Mouse (Mus musculus) heart, adult 2 months (tissue): ENCODE data around the gene Gfm1. TPM values are rescaled to one million over a fixed set of nuclear protein-coding genes. Genes with fewer than 3 reads are reported as not detected.

Experiments
- DNase-seq, 2 experiments: peaks; one replicate each; pipeline ENCODE4 v3.0.0; 2021
- H3K27ac ChIP-seq: fragments of 200-600 bp; 2 replicates; pipeline ENCODE4 v1.8.1; 2022
- H3K27me3 ChIP-seq: fragments of 200-500 bp; 2 replicates; pipeline ENCODE4 v1.6.1; 2012; ENCODE audit warnings: mild to moderate bottlenecking, low read length, inconsistent platforms, mixed read lengths; ENCODE audit not compliant: control insufficient read depth, insufficient read depth
- H3K36me3 ChIP-seq: fragments of 200-500 bp; 2 replicates; pipeline ENCODE4 v1.6.1; 2012; ENCODE audit warnings: low read length, inconsistent platforms; ENCODE audit not compliant: control insufficient read depth, insufficient read depth
- H3K4me1 ChIP-seq: fragments of 200-500 bp; 2 replicates; pipeline ENCODE4 v1.6.1; 2011; ENCODE audit warnings: low read length; ENCODE audit not compliant: control insufficient read depth, insufficient read depth
- H3K4me3 ChIP-seq: fragments of 200-600 bp; 2 replicates; pipeline ENCODE4 v1.8.1; 2022
- H3K79me2 ChIP-seq: fragments of 200-500 bp; replicated peaks from 2 replicates; pipeline ENCODE4 v1.6.1; 2012; ENCODE audit warnings: mild to moderate bottlenecking, inconsistent platforms, low read length, moderate library complexity, mixed read lengths; ENCODE audit not compliant: control insufficient read depth, insufficient read depth
- H3K9ac ChIP-seq: fragments of 200-500 bp; 2 replicates; pipeline ENCODE4 v1.6.1; 2012; ENCODE audit warnings: low read depth, mild to moderate bottlenecking, control low read depth, inconsistent platforms, low read length, mixed read lengths
- CTCF ChIP-seq: fragments of 200-600 bp; IDR thresholded peaks from 2 replicates; pipeline ENCODE4 v1.8.1; 2022; ENCODE audit warnings: antibody characterized with exemption, mild to moderate bottlenecking, moderate library complexity
- EP300 ChIP-seq: fragments of 200-500 bp; IDR thresholded peaks from 2 replicates; pipeline ENCODE4 v1.6.1; 2011; ENCODE audit warnings: low read depth, low read length, control low read depth; ENCODE audit not compliant: insufficient read depth
- POLR2A ChIP-seq: fragments of 200-500 bp; IDR thresholded peaks from 2 replicates; pipeline ENCODE4 v1.6.1; 2011; ENCODE audit warnings: mild to moderate bottlenecking, low read depth, low read length, control low read depth; ENCODE audit not compliant: insufficient read depth
- WGBS: fragments of 180-500 bp; shearing (Covaris S2); methylation state at CpG from one replicate; pipeline ENCODE4 v1.1.7; 2018; 5-methylcytosine and 5-hydroxymethylcytosine counted together
- intact Hi-C: fragments of 180-260 bp; cut with DNase I; formaldehyde crosslinking; loops from one replicate; pipeline ENCODE4 v1.15.1; 2025
- polyA plus RNA-seq: library from polyadenylated mRNA; depleted of rRNA; stranded (reverse); fragments of >200 nt; gene quantifications from 2 replicates; pipeline ENCODE4 v1.2.3, GENCODE M21; 2012
- total RNA-seq, 2 experiments: library from RNA; stranded (reverse); gene quantifications; 2 replicates each; pipeline ENCODE4 v1.2.3; 2021

Gfm1 gene
- total and polyA plus RNA-seq, 3 experiments: 70.9 to 226 (median 203) TPM

DNA sequence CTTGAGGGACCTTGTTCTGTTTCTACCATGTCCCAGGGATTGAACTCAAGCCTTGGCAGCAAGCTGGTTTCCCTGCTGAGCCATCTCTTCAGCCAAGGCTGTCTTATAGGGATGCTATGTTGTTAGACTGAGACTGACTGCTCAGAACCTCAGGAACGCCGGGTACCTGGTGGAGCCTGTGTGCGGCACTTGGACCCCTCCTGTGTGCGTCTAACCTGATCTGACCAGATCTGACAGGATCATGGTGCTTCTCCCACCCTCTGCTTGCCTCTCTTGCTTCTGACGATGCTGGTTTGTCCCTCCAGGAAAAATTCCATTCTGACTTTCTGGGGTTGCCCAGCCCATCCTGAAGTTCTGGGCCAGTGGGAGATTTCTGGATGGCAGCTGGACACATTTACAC is 36.7 kb downstream of the Gfm1 start:
- Histone ChIP-seq H3K27ac (no peak overlapping the region), H3K4me1 (peaks cover 2% of the 10 kb centered on the region; the same call in 1 of the 2 replicates), H3K27me3 (no peaks in the 10 kb centered on the region), H3K36me3 (no peaks in the 10 kb centered on the region; the same call in 1 of the 2 replicates), H3K9ac (no peak overlapping the region), H3K79me2 (no peaks in the 10 kb centered on the region; the same call in 1 of the 2 replicates), H3K4me3 (no peak overlapping the region)
- DNase-seq: no peak
- TF ChIP-seq CTCF (no peak), POLR2A (no peak), EP300 (no peak)
- intact Hi-C loops: no loop called here
- WGBS: 95% methylated on average over 5 of the region's 5 CpGs

DNA sequence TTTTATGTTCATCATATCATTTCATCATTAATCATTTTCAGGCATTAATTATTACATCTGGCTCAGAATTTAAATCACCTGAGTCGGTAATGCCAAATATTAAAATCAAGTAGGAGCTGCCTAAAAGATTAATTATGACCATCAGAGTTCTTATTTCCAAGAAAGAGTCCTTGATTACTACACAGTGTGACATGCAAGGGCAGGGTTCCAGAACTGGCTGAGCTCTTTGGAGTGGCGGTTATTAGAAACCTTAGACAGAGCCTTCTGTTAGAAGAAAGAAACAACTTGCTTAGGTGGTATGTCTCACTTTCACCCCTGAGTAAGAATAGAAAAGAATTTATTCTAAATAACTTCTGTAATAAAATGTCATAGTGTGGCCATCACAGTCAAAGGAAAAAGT is 37.4 kb downstream of the Gfm1 start:
- intact Hi-C loops: no loop called here

DNA sequence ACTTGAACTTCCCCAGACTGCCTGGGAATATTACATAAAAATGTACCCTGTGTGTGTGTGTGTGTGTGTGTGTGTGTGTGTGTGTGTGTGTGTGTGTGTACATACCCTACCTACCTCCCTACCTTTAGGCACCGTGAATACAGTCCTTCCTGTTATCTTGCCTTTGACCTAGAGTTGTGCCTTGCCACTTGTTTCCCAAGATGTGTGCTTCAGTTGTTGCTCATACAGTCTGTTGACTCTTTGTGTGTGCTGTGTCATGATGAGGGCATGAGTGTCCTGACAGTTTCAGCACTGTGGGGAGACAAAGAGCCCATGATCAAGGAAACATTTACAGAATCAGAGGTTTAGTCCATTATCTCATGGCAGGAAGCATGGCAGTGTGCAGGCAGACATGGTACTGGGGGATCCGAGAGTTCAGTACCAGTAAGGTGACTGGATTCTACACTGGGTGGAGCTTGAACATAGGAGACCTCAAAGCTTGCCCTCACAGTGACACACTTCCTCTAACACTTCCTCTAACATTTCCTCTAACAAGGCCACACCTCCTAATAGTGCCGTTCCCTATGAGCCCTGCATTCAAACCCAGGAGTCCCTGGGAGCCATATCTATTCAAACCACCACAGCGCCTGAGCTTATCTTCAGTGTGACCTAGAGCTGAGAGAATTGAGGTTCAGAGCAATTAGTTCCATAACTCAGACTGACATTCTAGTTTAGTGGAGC is 41.7 kb downstream of the Gfm1 start:
- H3K79me2 ChIP-seq: no peaks in the 10 kb centered on the region
- no peaks in the 10 kb centered on the region for H3K27me3 ChIP-seq
- no peaks in the 10 kb centered on the region for H3K36me3 ChIP-seq
- intact Hi-C loops: no loop called here
- no peaks in the 10 kb centered on the region for H3K4me1 ChIP-seq
- 62% methylated on average over 4 of the region's 4 CpGs for WGBS
- no peak overlapping the region for H3K9ac ChIP-seq
- no peak overlapping the region for H3K4me3 ChIP-seq
- no peak overlapping the region for H3K27ac ChIP-seq
- DNase-seq: no peak
- no peak for TF ChIP-seq POLR2A
- TF ChIP-seq CTCF: no peak
- TF ChIP-seq EP300: no peak

More for the DNA sequence above, 37.4 kb downstream of the Gfm1 start:
- Histone ChIP-seq H3K27ac (no peak overlapping the region), H3K4me3 (no peak overlapping the region), H3K9ac (no peak overlapping the region), H3K27me3 (no peaks in the 10 kb centered on the region), H3K36me3 (no peaks in the 10 kb centered on the region), H3K79me2 (no peaks in the 10 kb centered on the region; the same call in 1 of the 2 replicates), H3K4me1 (peaks cover 2% of the 10 kb centered on the region; the same call in 1 of the 2 replicates)
- 91% methylated on average over 2 of the region's 2 CpGs for WGBS
- TF ChIP-seq POLR2A: no peak
- no peak for TF ChIP-seq EP300
- TF ChIP-seq CTCF: no peak
- DNase-seq: no peak

DNA sequence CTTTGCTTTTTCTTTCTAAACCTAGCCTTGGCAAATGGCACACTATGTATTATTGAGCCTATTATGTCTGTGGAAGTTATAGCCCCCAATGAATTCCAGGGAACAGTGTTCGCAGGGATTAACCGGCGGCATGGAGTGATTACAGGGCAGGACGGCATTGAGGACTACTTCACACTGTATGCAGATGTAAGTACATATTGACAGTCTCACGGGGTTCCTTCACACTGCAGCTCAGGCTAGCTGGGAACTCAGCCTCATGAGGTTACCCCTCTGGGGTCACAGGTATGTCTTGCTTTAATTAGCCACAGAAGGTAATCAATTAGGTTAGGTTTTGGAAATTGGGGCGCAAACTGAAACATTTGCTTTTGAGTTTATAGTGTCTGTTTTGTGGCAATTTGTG is 43.5 kb downstream of the Gfm1 start:
- H3K27me3 ChIP-seq: no peaks in the 10 kb centered on the region
- TF ChIP-seq EP300 (no peak), POLR2A (no peak), CTCF (no peak)
- H3K36me3 ChIP-seq: no peaks in the 10 kb centered on the region
- H3K4me1 ChIP-seq: no peaks in the 10 kb centered on the region
- DNase-seq: no peak
- H3K79me2 ChIP-seq: no peaks in the 10 kb centered on the region
- no peak overlapping the region for H3K27ac ChIP-seq
- no peak overlapping the region for H3K9ac ChIP-seq
- intact Hi-C loops: no loop called here
- WGBS: 88% methylated on average over 6 of the region's 6 CpGs
- H3K4me3 ChIP-seq: no peak overlapping the region

DNA sequence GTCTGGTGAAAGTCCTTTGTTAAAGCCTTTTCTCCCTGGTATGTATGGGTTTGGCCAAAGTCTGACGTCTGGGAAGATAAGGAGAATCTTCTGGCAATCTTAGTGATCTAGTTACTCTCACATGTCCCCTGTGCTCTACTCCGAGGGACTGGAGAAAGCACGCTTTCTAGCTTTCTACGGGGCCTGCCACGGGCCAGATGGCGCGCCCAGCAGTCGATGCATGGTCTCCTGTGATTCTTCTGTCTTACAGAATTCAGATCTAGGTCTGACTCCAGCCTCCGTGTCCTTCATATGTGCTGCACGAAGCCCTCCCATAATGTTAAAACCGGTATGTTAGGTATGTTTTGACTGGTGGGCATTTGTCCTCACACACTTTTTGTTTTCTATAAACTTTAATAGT is 49.9 kb downstream of the Gfm1 start:
- H3K4me3 ChIP-seq: no peak overlapping the region
- no peak overlapping the region for H3K9ac ChIP-seq
- intact Hi-C loops: no loop called here
- TF ChIP-seq EP300: no peak
- TF ChIP-seq POLR2A: no peak
- TF ChIP-seq CTCF: no peak
- DNase-seq: no peak
- no peaks in the 10 kb centered on the region for H3K4me1 ChIP-seq
- H3K36me3 ChIP-seq: no peaks in the 10 kb centered on the region
- WGBS: 90% methylated on average over 11 of the region's 11 CpGs
- no peaks in the 10 kb centered on the region for H3K79me2 ChIP-seq
- no peaks in the 10 kb centered on the region for H3K27me3 ChIP-seq
- no peak overlapping the region for H3K27ac ChIP-seq

DNA sequence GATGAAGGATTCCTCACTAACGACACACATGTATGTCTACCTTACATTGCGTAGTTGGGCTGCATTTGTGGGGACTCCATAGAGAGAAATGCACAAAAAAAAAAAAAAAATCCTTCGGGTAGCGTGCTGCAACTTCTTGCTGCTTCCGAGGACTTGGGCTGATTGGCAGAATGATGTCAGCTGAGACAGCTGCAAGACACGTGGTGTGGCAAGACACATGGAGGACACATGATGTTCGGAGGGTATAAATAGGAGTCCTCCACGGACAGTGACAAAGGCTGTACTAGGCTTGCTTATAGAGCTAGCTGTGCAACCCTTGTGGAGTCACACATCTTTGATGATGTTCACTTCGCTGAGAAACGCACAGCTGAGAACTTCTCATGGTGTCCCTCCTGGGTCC is 52.5 kb downstream of the Gfm1 start:
- TF ChIP-seq EP300: no peak
- H3K4me1 ChIP-seq: no peaks in the 10 kb centered on the region
- H3K27me3 ChIP-seq: no peaks in the 10 kb centered on the region
- DNase-seq: no peak
- 86% methylated on average over 10 of the region's 10 CpGs for WGBS
- no peaks in the 10 kb centered on the region for H3K36me3 ChIP-seq
- H3K4me3 ChIP-seq: no peak overlapping the region
- no peak overlapping the region for H3K9ac ChIP-seq
- intact Hi-C loops: no loop called here
- H3K79me2 ChIP-seq: no peaks in the 10 kb centered on the region
- no peak overlapping the region for H3K27ac ChIP-seq
